In the genomic region with DNA sequence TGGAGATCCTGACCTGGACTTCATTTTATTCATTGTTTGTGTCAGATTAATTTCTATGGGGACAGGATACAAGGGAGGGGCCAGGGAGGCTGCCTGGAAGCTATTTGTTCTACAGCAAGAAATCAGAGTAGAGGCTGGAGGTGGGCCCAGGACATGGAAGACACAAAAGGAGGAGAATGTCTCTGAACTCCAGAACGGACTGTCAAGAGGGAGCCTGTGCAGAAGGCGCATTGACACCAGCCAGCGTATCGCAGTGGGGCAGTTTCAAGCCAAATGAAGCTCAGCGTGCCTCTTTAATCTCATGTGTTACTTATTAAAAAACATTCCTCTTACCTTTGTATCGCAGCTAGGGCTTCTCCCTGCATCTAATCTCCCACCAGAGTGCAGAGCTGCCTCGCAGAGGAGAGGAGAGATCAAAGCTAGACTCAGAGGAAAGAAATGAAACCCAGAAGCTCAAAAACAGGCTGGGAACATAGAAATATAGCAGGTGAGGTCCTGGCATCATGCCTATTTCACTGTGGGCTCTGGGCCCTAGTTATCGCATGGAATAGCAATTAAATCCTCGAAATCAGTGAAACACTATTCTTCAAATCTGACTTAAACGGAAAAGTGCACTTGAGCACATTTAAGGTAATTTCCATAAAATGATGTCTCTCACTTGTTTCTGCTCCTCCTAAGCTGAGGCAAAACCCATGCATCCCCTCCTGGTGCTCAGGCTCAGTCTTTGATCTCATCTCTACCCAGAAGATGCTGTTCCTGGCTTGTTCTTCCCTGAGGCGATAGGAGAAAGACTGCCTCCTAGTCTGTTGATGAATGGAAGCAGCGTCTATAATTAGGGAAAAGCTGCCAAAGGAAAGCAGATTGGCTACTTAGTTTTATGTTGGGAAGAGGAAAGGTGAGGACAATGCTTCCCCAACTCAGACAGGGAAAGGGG, we compare ENCODE assay signal across 17 mouse cellular contexts.
A peak's percentile ranks its signal among the peaks of the same experiment; 100 is the strongest.
DNase-seq lines count a peak whose midpoint lies in the region; ATAC-seq lines count a peak whose summit lies in the region.
"Had no signal": no experiment of that assay in that cellular context is flagged by ENCODE, and none has a peak within 500 bp of the region (broad histone marks: within the 10 kb centered on the region; RNA-seq: fewer than 3 reads in every experiment).

No protein-coding gene starts in this region.

- H3K27ac ChIP-seq in hindbrain, embryonic 10.5 days: no peak overlapping the region
- H3K27ac ChIP-seq in hindbrain, embryonic 12.5 days: no peak overlapping the region
- no peak overlapping the region for H3K27ac ChIP-seq in embryonic facial prominence, embryonic 14.5 days (replicated peaks; ENCODE audit: low read depth, low read length)
- H3K27ac ChIP-seq in limb, embryonic 10.5 days: no peak overlapping the region
- H3K27ac ChIP-seq in midbrain, embryonic 15.5 days: peak overlapping the region; percentile 32; the same call in 1 of the 2 replicates
- H3K27ac ChIP-seq: heart, embryonic 15.5 days; hindbrain, embryonic 14.5 days had no signal

- DNase-seq in hindbrain, embryonic 10.5 days (ENCODE audit: low spot score): peak; percentile 11
- DNase-seq in embryonic facial prominence, embryonic 14.5 days (ENCODE audit: low spot score): peak; percentile 34
- DNase-seq in limb, embryonic 10.5 days (ENCODE audit: low spot score): peak; percentile 27
- DNase-seq in urinary bladder, adult 18-20 months (ENCODE audit: low spot score in 2 of 2): no peak
- DNase-seq in frontal cortex, postnatal 25 days (ENCODE audit: low spot score in 2 of 2): no peak
- no peak for DNase-seq in MN1 (ENCODE audit: low spot score)
- DNase-seq: B cell, adult 2 months; cerebellum, postnatal 36 days; kidney, adult 8-10 months; kidney, postnatal 36 days; lung, postnatal 36 days; right cerebral cortex, postnatal 4 days; thymus, adult 18-20 months had no signal

- no peaks in the 10 kb centered on the region for H3K36me3 ChIP-seq in hindbrain, embryonic 10.5 days
- H3K36me3 ChIP-seq in hindbrain, embryonic 12.5 days: no peaks in the 10 kb centered on the region
- no peaks in the 10 kb centered on the region for H3K36me3 ChIP-seq in embryonic facial prominence, embryonic 14.5 days (ENCODE audit: control insufficient read depth, insufficient read depth, low read length)
- no peaks in the 10 kb centered on the region for H3K36me3 ChIP-seq in limb, embryonic 10.5 days
- H3K36me3 ChIP-seq in midbrain, embryonic 15.5 days (replicated peaks): no peaks in the 10 kb centered on the region
- H3K36me3 ChIP-seq: heart, embryonic 15.5 days had no signal

- no peak overlapping the region for H3K9ac ChIP-seq in hindbrain, embryonic 12.5 days
- H3K9ac ChIP-seq in embryonic facial prominence, embryonic 14.5 days (ENCODE audit: low read depth, low read length): no peak overlapping the region
- H3K9ac ChIP-seq in midbrain, embryonic 15.5 days: no peak overlapping the region
- H3K9ac ChIP-seq: heart, embryonic 15.5 days; hindbrain, embryonic 14.5 days had no signal

- WGBS in hindbrain, embryonic 10.5 days: 68% methylated on average over 12 of the region's 12 CpGs
- WGBS in hindbrain, embryonic 12.5 days: 65% methylated on average over 12 of the region's 12 CpGs
- WGBS in embryonic facial prominence, embryonic 14.5 days: 28% methylated on average over 12 of the region's 12 CpGs
- WGBS in limb, embryonic 10.5 days: 44% methylated on average over 12 of the region's 12 CpGs
- WGBS in midbrain, embryonic 15.5 days: 32% methylated on average over 12 of the region's 12 CpGs

- H3K4me3 ChIP-seq in hindbrain, embryonic 10.5 days: no peak overlapping the region
- H3K4me3 ChIP-seq in hindbrain, embryonic 12.5 days: no peak overlapping the region
- H3K4me3 ChIP-seq in embryonic facial prominence, embryonic 14.5 days (ENCODE audit: low read depth, low read length): no peak overlapping the region
- no peak overlapping the region for H3K4me3 ChIP-seq in limb, embryonic 10.5 days
- no peak overlapping the region for H3K4me3 ChIP-seq in midbrain, embryonic 15.5 days
- H3K4me3 ChIP-seq: heart, embryonic 15.5 days had no signal

- H3K4me2 ChIP-seq in hindbrain, embryonic 12.5 days (replicated peaks): no peak overlapping the region
- peak overlapping the region; percentile 4; the same call in 1 of the 2 replicates for H3K4me2 ChIP-seq in embryonic facial prominence, embryonic 14.5 days (ENCODE audit: low read depth, low read length)
- H3K4me2 ChIP-seq in midbrain, embryonic 15.5 days: no peak overlapping the region
- H3K4me2 ChIP-seq: heart, embryonic 15.5 days; hindbrain, embryonic 14.5 days had no signal

- no peaks in the 10 kb centered on the region for H3K9me3 ChIP-seq in hindbrain, embryonic 10.5 days
- no peaks in the 10 kb centered on the region for H3K9me3 ChIP-seq in hindbrain, embryonic 12.5 days (replicated peaks)
- H3K9me3 ChIP-seq in embryonic facial prominence, embryonic 14.5 days (ENCODE audit: control insufficient read depth, low read length): no peaks in the 10 kb centered on the region
- H3K9me3 ChIP-seq in limb, embryonic 10.5 days (replicated peaks): no peaks in the 10 kb centered on the region
- H3K9me3 ChIP-seq in midbrain, embryonic 15.5 days: no peaks in the 10 kb centered on the region
- H3K9me3 ChIP-seq: heart, embryonic 15.5 days had no signal

- peaks cover 9% of the 10 kb centered on the region for H3K4me1 ChIP-seq in hindbrain, embryonic 10.5 days (replicated peaks)
- no peaks in the 10 kb centered on the region for H3K4me1 ChIP-seq in hindbrain, embryonic 12.5 days
- 0 out of 2 replicates have a peak, but pooled peaks cover 6% of the 10 kb centered on the region for H3K4me1 ChIP-seq in embryonic facial prominence, embryonic 14.5 days (ENCODE audit: control insufficient read depth, insufficient read depth, low read length)
- peaks cover 12% of the 10 kb centered on the region for H3K4me1 ChIP-seq in limb, embryonic 10.5 days
- peaks cover 9% of the 10 kb centered on the region; the same call in 1 of the 2 replicates for H3K4me1 ChIP-seq in midbrain, embryonic 15.5 days
- H3K4me1 ChIP-seq: heart, embryonic 15.5 days had no signal

- no peaks in the 10 kb centered on the region for H3K27me3 ChIP-seq in hindbrain, embryonic 10.5 days (ENCODE audit: insufficient read depth, poor library complexity, severe bottlenecking)
- no peaks in the 10 kb centered on the region for H3K27me3 ChIP-seq in hindbrain, embryonic 12.5 days
- no peaks in the 10 kb centered on the region for H3K27me3 ChIP-seq in embryonic facial prominence, embryonic 14.5 days (replicated peaks; ENCODE audit: control insufficient read depth, insufficient read depth, low read length)
- H3K27me3 ChIP-seq in limb, embryonic 10.5 days (ENCODE audit: low read depth, poor library complexity, severe bottlenecking): no peaks in the 10 kb centered on the region
- no peaks in the 10 kb centered on the region for H3K27me3 ChIP-seq in midbrain, embryonic 15.5 days (replicated peaks)
- H3K27me3 ChIP-seq: heart, embryonic 15.5 days had no signal

- ATAC-seq in hindbrain, embryonic 12.5 days (ENCODE audit: low FRiP score): no peak
- peak; percentile 71; the same call in 1 of the 2 replicates for ATAC-seq in embryonic facial prominence, embryonic 14.5 days (ENCODE audit: low read depth)
- peak; percentile 56; the same call in 1 of the 2 replicates for ATAC-seq in midbrain, embryonic 15.5 days (replicated peaks)

Comparison
In these comparisons a context has a peak if more than half of its experiments do, and no peak if none do; other contexts are left out.
1. DNase-seq: peak in hindbrain, embryonic 10.5 days (single experiment), embryonic facial prominence, embryonic 14.5 days (single experiment) and limb, embryonic 10.5 days (single experiment); none in urinary bladder, adult 18-20 months (0 of 2), frontal cortex, postnatal 25 days (0 of 2) and MN1 (single experiment).